Mouse (Mus musculus): ENCODE results near the gene Xntrpc.

DNA sequence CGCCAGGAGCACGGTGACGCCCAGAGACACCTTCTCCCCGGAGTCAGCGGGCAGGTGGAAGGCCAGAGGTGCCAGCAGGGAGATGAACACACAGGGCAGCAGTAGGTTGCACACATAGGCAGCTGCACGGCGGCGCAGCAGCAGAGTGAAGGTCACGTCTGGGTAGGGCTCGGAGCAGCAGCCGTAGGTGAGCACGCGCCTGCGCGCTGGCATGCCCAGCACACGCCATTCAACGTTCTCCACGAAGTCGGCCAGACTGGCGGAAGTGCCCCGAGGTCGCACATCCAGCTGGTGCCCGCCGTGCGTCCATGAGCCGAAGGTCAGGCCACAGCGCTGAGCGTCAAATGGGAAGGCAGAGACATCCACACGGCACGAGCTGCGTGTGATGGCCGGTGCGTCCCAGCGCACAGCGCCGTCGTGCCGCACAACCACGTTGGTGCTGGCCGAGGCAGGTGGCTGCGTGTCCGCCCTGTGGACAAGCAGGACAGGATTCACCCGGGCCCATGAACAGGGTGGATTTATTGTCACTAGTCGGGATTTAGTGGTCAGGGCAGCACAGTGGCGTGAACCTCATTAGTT lies 47.7 kb downstream of the Xntrpc start:
- TF ChIP-seq GATA1 (IDR thresholded peaks at IDR 0.05; ENCODE audit: low read length): no peak
- no peak for TF ChIP-seq TAL1 (IDR thresholded peaks at IDR 0.05; ENCODE audit: low read length)
